Mouse (Mus musculus) central nervous system, embryonic 14 days (tissue): Measurements from ENCODE around the gene Mapk1. TPM values are rescaled to one million over a fixed set of nuclear protein-coding genes. Genes with fewer than 3 reads are reported as not detected.

ENCODE experiments used
- polyA plus RNA-seq: library from polyadenylated mRNA; depleted of rRNA; stranded (reverse); fragments of >200 nt; gene quantifications from 2 replicates; pipeline ENCODE4 v1.2.3, GENCODE M21; 2012; rRNA removed

The Mapk1 gene
- polyA plus RNA-seq = 145 and 164 TPM in 2 replicates

DNA sequence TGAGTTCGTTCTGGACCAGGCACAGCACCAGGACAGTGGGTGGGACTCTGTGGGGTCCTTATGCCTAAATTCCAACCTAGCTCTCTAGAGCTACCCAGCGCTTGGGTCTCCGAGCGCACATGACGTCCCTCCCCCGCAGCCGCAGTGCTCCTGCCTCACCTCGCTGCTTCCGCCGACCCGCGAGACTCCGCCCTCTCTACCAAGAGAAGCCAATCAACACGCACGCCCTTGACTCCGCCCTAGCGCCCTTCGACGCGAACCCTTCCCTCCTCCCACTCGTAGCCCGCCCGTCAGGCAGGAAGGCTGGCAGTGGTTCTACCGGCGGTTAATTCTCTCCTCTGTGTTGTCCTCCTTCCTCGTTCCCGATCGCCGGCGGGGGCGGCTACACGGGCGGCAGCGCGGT lies at the start of gene Mapk1:
Gene Mapk1 (plus strand): TSS at position 252 of the 403 bp plus-strand sequence.

DNA sequence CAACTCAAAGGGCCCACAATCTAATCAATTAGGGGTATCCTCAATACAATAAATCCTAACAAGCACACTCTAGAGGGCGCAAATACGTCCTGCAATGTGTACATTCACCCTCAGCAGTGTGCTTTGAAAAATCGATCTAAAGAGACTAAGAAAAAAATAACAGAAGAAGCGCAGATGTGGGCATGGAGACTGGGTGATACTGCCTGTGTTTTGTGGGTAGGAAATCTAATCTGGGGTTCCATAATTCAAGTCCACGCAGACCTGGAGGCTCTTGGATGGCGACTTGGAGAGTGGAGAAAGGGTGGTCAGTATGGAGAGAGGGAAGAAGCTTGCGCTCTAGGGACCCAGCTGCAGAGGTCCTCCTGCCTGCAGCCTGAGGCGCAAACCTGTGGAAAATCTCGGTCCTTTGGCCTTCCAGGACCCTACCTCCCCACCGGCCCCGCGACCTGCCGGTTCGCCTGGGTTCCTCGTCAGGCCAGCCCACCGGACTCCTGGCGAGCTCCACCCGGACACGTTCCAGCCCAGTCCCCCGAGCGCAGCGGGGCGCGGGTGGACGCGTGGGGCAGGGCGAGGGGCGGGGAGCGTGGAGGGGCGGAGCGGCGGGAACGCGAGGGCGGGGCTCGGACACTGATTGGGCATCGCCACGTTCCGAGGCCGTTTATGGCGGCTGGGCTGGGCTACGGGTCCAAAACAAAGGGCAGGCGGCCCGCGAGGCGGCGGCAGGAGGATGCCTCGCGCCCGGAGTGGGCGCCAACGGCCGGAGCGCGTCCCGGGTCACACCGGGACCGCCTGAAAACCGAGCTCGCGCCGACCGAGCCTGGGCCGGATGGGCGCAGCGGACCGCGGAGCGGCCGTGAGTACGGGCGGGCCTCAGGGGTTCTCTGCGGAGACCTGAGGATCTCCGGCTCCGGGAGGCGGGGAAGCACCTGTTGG lies 86.6 kb downstream of the Mapk1 start, which contains the start of gene Ypel1:
Gene Ypel1 (plus strand): TSS at position 186 of the 933 bp plus-strand sequence.

Other genes with a start within 250 kb of the Mapk1 start
- gene Spag6l, start 153.9 kb upstream of the Mapk1 start, polyA plus RNA-seq = 5.4 and 6.1 TPM in 2 replicates
- 0.09 and 0.25 TPM in 2 replicates for gene Igll1, start 119.4 kb upstream of the Mapk1 start, polyA plus RNA-seq
- 99.9 and 108 TPM in 2 replicates for gene Top3b, start 112.6 kb upstream of the Mapk1 start, polyA plus RNA-seq
- gene Vpreb1, start 112.5 kb upstream of the Mapk1 start, polyA plus RNA-seq = 3.1 and 3.2 TPM in 2 replicates
- gene Ppm1f, start 86.9 kb upstream of the Mapk1 start, polyA plus RNA-seq = 26.2 and 27.3 TPM in 2 replicates
- 68.7 and 87.2 TPM in 2 replicates for gene Ypel1, start 86.3 kb downstream of the Mapk1 start, polyA plus RNA-seq
- 147 and 154 TPM in 2 replicates for gene Ppil2, start 127.9 kb downstream of the Mapk1 start, polyA plus RNA-seq
- 42.5 and 55.1 TPM in 2 replicates for gene 2610318N02Rik, start 141.8 kb downstream of the Mapk1 start, polyA plus RNA-seq
- gene Sdf2l1, start 149.0 kb downstream of the Mapk1 start, polyA plus RNA-seq = 22.4 and 26.5 TPM in 2 replicates
- gene Ydjc, start 161.2 kb downstream of the Mapk1 start, polyA plus RNA-seq = 41.3 and 46.8 TPM in 2 replicates
- 4.1 and 5.1 TPM in 2 replicates for gene Ccdc116, start 163.8 kb downstream of the Mapk1 start, polyA plus RNA-seq
- 121 and 126 TPM in 2 replicates for gene Ube2l3, start 219.3 kb downstream of the Mapk1 start, polyA plus RNA-seq
- 1.2 and 1.3 TPM in 2 replicates for gene Rimbp3, start 225.2 kb downstream of the Mapk1 start, polyA plus RNA-seq